Mouse (Mus musculus) adrenal gland, adult 8-10 months (tissue): ENCODE measurements around the gene Lrrc4c. TPM values are rescaled to one million over a fixed set of nuclear protein-coding genes. Genes with fewer than 3 reads are reported as not detected.

Experiments
- DNase-seq: peaks from one replicate; pipeline ENCODE4 v3.0.0; 2022
- total RNA-seq, 4 experiments: library from RNA; stranded (reverse); gene quantifications; 2 replicates each; pipeline ENCODE4 v1.2.4; 2022

Gene Lrrc4c
- total RNA-seq, 4 experiments from 2014 or later: 3.9 to 14.0 (median 6.7) TPM

DNA sequence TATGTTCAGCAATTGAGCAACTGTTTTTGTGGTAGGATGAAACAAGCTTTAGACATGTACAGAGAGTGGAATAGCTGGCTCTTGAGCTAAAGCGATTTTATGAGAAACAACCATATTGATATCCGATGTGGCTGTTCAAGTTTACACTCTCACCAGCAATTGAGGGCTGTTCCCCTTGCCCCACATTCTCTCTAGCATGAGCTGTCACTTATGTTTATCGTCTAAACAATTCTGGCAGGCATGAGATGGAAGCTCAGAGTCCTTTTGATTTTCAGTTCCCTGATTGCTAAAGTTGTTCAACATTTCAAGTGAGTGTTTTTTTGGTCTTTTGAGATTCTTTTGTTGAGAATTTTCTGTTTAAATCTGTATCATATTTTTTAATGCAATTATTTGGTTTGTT lies 976.2 kb downstream of the Lrrc4c start:
- DNase-seq: no peak

DNA sequence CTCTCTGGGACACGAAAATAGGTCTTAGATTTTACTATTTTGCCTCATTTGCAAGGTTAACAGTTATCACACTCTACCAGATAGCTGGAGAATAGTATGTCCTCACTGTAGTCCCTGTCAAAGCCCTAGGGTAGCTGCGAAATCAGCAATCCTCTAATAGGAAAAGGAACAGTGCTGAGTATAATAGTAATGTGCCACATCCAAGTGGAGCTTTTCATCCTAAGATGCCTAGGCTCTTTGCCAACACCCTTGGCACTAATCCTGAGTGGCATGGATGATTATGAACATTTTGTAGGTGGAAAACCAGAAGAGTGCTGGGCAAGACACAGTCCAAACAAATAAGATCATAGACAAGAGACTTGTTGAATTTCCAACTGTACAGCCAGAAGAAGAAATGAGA lies 981.7 kb downstream of the Lrrc4c start:
- DNase-seq: no peak

DNA sequence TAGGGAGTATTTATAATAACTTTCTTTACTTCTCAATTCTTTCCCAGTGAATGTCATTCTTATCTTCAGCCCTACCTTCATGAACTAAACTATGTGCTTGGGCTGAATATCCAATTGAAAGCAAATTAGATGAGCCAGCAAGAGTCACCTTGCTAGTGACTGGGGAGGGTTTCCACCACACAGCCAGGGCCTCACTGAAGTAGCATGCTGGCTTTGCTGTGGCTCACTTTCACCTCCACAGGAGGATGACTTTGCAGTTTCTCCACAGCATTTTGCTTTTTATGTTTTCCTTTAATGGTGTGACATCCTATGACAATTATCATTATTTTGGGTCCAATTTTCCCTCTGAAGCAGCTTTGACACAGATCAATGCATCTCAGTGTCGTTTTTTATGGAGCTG lies 1000.0 kb downstream of the Lrrc4c start:
- DNase-seq: no peak

DNA sequence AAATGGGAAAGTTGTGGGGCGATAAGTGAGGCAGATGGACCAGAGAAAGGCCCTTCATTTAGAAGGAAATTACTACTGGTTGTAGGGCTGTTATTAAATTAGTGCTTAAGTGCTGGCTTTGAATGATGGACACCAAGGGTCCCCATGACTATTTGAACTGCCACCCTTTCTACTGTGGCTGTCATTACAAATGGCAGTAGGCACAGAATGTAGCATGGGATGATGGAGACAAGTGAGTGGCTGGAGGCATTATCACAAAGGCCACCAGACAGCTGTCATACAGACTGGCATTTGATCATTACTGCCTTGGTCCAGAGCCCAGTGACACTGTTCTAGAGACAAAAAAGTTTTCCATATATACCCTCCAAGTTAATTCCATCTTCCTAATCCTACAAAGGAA lies 1000.6 kb downstream of the Lrrc4c start:
- no peak for DNase-seq

DNA sequence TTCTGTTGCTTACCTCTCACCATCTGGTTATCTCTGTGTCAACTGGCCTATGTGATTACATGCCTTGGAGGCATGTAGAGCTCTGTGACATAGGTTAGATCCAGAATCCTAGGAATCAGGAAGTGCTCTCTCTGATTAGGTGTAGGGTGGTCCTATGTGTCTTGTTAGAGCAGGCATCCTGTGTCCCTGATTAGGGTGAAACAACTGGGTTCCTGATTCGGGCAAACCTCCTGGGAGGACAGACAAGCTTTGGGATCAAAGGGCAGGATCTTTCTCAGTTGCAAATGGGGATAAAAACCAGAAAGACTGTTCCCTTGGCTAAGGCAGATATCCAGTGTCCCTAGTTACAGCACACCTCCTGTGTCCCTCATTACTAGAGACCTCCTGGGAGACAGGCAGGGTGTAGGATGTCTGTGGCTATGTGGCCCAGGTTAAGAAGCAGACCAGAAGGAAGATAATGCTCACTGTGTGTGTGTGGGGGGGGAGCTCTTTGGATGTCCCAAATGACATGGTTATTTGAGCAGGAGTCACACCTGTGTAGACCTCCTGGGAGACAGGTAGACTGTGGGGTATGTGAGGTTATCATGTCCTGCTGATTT lies 1014.2 kb downstream of the Lrrc4c start:
- DNase-seq: no peak

DNA sequence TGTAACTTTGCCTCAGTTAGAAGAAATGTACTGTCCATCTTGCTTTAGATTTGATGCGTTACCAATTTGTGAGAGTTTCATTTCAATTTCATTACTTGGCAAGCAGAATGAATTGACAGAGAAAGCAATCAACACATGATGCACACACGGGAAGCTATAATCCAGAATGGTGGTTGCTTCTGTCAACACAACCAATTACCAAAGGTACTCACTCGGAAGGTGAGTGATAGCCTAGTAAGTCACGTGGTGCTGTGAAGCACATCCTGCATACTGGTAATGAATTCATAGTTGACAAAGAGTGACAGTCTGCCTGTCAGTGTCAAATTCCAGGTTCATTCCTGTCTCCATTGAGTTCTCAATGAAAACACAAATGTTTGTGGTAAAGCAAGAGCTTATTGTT lies 1021.7 kb downstream of the Lrrc4c start:
- DNase-seq: no peak

DNA sequence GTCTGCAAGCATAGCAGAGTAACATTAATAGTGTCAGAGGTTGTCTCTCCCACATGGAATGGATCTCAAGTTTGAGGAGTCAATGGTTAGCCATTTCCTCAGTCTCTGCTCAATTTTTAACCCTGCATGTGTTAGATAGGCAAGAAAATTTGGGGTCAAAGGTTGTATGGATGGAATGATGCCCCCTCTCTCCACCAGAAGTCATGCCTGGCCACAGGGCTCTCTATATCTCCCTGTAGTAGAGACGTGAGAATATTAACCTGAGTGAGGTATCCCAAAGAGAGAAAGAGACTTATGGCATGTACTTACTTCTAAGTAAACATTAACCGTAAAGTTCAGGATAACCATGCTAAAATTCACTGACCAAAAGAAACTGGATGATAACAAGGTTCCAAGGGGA lies 1043.3 kb downstream of the Lrrc4c start:
- no peak for DNase-seq

DNA sequence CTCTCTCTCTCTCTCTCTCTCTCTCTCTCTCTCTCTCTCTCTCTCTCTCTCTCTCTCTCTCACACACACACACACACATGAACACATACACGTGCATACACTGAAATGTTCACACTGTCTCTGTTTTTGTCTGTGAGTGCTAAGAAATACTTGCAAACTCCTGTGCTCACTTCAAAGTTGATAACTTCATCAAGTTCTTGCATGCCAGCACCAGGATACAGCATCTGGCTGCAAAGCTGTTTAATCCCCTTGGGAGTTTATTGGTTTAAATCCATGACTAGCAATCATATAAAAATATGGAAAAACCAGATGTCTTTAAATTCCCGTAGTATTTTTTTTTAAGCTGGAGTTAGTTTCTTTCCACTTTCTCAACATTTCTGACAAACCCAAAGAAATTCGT lies 1052.0 kb downstream of the Lrrc4c start:
- DNase-seq: no peak

DNA sequence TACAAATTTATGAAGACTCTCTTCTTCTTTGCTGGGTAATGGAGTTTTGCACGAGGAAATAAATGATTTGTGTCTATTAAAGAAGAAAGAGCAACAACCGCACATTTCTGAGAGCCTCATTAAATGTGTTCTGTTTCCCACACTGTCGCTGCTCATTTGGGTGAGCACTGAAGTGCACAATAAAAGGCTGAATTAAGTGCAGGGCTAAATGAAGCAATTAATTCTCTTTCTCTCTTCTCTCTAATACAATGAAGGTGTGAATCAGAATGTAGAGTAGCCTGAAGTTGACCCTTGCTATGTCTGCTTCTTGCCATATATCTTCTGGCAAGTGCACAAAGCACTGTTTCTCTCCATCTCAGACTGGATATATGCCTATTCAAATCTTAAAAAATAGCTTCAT lies 1073.5 kb downstream of the Lrrc4c start:
- no peak for DNase-seq

DNA sequence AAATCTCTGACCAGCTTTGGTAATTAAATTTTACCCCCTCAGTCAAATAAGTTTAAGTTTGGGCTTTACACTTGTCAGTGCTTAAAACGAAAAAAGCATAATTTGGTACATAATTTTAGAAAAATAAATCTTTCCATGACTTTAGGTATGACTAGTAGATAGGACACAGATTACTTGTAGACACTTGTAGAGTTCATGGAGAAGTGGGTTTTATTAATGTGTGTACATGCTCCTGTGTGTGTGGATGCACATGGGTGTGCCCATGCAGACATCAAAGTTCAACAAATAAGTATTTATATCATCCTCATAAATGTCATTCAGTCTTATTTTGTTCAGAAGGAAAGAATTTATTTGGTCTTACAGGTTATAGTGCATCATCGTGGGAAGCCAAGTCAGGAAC lies 1073.9 kb downstream of the Lrrc4c start:
- no peak for DNase-seq

DNA sequence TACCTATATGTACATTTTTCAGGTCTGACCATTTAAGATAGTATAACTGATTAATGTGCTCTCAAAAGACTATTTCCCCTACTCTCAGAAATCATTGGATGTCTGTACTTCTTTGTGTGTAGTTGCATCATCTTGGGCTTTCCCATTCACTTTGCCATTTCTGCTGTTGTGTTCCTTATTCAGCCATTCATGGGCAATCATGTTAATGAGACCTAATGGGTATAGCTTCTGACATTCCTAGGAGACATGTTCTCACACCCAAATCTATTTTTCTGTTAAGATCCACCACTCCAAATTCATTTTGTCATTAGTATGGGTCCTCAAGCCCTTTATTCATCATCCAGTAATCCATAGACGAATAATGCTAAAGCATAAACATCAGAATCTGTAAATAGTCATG lies 1095.1 kb downstream of the Lrrc4c start:
- DNase-seq: no peak

DNA sequence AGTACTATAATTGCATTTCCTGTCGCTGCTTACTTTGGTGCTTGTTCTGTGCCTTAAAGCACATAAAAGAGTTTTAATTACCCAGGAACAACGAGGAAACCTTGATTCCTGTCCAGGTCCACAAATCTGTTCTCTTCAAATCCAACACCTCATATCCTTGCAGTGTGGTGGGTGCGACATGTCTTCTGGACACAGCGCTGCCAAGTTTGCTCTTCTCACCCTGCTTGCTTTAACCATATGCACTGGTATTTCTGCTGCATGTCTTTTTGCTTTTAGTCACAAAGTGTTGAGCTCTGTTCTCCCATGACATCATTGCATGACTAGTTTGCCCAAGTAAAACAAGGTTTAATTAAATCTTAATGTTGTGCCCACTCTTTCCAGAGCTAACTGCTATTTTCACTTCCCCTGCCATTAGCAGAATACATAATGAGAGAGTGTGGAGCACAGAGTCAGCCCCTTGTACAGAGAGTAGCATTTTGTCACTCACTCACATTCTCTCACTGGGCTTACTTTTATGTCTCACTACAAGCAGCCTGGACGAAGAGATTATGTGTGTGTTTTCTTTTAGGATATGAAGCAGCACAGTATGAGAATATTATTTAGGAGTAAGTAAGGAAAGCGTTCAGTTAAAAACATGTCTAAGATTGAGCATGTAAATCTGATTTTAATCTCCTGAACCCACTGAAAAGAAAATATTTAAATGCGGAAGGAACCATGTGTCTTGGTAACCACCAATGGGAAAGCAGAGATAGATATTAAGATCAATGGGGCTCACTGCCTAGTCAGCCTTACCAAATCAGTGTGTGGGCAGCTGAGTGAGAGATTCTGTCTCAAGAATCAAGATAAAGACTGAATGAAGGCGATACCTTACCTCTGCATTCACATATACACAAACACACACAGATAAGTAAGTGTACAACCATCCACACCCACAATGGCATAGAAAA lies 1096.7 kb downstream of the Lrrc4c start:
- DNase-seq: no peak

DNA sequence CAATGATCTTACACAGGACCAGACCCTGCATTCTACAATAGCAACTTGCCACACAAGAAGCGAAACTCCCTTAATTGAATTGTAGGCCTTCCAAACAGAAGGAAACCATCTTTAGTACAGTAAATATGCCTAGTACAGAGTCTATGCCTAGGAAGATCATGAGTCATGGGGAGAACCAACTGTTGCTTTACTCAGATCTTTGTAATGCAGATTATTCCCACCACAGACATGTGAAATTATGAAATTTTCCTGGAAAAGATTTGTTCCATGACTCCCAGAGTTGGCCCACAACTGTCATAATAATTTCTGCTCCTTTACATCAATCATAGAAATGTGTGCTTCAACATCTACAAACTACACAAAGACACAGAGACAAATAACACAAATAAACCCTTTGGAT lies 1116.2 kb downstream of the Lrrc4c start:
- no peak for DNase-seq

DNA sequence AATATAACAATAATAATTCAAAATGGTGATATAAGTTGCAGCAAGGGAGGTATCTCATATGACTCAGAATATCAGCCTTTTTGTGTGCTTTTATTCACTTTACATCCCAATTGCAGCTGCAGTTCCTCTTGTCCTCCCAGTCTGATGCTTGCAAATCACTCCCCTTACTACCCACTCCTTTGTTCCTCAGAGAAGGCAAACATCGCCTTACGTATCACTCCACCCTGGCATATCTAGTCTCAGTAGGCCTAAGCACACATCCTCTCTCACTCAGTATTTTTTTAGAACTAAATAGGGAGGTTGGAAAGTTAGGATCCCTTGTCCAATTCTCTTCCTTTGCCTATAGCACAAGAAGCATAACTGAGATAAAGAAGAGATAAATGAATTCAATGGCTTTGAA lies 1117.6 kb downstream of the Lrrc4c start:
- no peak for DNase-seq

DNA sequence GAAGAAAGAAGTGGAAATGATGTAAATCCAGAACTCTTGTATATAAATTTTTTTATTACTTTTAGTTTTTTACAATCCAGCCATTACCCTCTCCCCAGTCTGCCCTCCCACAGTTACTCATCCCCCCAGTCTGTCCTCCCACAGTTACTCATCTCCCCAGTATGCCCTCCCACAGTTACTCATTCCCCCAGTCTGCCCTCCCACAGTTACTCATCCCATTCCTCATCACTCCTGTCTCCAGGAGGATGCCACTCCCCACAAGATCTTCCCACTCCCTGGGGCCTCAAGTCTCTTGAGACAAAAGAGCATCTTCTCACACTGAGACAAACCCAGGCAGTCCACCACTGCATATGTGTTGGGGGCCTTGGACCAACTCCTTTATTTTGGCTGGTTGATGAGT lies 1119.8 kb downstream of the Lrrc4c start:
- DNase-seq: no peak

DNA sequence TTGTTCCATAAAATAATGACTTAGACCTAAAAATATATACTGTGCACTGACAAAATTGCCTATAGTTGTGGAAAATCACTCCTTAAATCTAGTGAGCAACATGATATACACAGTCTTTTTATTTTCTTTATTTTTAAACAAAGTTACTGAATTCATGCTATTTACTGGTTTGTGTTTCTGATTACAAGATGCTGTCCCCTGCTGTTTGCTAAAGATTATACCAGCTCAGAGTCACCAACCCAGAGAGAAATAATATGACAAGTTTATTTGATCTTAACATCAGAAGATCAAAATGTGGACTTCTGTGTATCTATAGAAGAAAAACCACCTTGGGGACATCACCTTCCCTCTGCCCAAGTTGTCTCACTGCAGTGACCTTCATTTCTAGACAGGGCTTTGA lies 1145.6 kb downstream of the Lrrc4c start:
- no peak for DNase-seq

DNA sequence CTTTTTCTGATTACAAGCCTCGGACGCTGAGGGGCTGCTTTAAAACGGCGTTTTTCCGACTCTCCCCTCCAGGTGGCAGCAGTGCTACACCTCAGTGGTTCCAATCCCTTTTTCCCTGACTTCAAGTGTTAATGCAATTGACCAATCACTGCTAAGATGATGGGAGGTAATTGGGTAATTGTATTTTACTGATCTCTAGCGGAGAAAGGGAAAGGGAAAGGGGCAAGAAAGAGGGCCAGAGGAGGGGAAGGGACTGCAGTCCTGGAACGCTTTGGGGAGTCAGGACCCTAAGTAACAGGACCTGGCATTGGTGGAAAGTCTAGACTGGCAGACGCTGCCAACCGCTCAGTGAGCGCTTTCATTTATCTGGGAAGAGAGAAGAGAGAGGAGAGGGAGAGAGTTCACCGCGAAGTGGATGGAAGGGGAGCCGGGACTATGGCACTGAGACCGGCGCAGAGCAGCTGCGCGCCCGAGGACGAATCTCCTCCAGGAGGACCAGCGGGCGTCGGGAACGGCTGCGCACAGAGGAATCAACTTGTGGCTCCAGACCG lies 1148.3 kb downstream of the Lrrc4c start:
- peak; percentile 51 for DNase-seq

DNA sequence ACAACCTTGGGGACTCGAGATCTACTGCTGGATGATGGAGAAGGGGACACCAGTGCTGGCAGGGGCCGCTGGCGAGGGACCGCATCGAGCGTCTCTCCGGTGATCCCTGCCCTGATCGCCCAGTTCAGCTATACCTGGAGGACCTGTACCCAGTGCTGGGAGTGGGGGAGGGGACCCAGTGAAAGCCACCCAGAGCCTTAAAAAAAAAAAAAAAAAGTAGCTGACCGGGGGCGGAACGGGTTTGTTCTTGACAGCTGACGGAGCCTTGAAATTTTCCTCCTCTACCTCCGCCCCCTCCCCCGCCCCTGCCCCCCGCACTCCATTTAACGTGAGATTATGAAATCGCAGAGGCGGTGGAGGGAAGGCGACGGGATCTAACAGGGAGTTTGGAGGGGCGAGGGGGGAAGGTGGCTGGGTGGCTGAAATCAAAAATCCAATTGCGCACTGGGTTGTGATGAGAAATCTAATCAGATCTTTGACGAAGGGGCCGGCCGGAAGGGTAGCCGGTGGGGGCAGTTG lies 1149.1 kb downstream of the Lrrc4c start:
- DNase-seq: no peak

DNA sequence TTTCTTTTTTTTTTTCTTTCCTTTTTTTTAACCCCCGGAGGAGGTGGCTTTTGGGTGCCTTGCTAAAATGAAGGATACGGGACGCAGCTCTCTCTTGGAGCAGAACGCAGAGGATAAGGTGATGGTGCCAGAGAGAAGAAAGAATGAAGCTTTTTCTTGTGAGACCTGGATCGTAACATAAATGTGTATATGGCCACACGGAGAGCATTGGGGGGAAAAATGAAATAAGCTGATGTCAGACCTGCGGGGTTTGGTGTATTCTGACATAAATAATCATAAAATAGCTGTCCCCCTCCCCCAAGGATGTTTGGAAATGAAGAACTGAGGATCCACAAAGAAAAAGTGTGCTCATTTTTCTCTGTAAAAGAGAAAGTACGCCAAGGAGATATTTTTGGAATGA lies 1149.7 kb downstream of the Lrrc4c start:
- no peak for DNase-seq

DNA sequence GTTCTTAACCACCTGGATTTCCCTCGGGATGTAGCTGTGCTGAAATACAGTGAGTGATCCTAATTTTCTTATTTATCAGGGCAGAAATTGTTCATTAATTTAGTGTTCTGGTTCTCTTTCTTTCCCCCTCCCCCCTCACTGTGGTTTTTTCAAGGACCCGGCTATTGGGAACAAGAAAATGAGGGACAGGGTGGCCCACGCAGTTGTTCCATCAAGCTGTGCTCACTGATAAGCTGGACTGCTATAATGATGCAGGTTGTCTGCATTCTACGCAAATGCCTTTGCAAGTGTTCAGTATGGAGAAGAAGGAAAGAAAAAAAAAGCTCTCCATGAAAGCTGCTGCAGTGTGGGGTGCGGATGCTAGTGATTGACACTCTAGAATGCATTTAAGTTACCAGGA lies 1150.4 kb downstream of the Lrrc4c start:
- no peak for DNase-seq

DNA sequence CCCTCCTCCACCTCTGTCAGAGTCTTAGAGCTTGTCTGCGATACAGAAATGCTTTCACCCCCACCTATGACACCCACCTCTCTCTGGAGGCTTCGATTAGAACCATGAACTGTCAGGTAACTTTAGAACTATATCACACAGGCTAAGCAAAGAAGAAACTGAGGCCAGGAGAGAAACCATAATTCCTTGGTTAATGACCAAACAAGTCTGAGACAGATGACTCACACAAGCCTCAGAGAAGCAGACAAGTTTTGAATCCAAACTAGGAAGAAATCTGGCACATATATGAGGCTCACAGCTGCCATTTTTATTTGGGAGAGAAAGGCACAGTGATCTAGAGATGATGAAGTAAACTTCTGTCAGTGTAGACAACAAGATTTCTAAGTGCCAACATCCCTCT lies 1151.4 kb downstream of the Lrrc4c start:
- DNase-seq: no peak

DNA sequence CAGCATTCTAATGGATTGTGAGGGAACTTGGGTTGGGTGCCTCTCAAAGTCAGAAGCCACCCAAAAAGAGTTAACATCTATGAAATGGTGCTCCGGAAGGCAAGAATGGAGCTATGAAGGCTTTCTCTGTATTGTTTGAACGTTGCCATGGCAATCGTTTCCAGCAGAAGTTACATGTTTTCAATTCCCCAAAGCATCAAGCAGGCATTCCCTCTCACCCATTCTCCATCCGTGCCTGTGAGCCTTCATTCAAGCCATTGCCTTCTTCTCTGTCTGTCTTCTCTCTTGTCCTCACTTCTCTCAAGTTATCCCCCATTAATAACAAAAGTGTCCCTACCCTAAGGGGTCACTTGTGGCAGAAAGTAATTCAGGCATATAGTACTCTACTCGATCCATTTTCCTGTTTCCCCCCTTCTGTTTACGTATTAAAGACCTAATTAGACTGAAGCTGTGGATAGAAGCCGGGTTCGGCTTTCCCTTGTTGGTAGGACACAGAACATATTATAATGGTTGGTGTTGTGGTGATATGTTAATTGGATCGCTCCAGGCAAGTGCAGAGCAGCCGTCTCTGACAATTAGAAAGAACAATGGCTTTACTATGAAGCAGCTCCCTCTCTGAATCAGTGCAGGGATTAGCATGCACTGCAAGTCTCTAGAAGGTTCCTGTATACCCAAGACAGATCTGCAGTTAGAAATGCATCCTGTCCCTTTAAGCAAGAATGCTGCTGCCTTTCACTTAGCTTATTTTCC lies 1160.4 kb downstream of the Lrrc4c start:
- no peak for DNase-seq

DNA sequence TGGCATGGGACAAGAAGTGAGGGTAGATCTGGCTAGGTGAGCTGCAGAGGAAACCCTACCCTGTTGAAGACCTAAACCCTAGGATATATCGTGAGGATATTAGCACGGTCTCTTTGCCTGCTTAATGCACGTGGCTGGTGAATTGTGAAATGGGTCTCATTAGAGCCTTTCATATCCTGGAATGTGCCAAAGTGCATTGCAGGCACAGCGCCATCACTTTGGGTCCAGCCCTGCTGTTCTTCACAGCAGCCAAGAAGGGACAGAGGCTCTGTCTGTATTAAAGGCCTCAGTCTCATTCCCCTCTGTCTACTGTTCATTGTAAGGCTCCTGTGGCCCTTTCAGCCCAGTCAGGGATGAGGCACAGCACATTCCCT lies 1160.9 kb downstream of the Lrrc4c start:
- no peak for DNase-seq
